Mouse (Mus musculus) cerebellum, adult 11 months (tissue): ENCODE data around the gene Rnf41.

Source experiments
- DNase-seq: peaks from one replicate; pipeline ENCODE4 v3.0.0; 2022

The Rnf41 gene

DNA sequence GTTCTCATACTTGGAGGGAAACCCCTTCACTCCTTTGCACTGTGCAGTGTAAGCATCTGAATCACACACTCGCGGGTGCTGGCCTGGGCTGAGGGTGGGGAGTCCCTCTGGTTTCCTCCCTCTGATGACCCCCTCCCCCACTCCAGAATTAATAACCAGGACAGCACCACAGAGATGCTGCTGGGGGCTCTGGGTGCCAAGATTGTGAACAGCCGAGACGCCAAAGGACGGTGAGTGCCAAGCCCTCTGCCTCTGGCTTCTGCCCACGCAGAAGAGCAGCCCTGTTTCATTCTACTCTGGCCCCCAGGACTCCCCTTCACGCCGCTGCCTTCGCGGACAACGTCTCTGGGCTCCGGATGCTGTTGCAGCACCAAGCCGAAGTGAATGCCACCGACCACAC is 22.5 kb upstream of the Rnf41 start:
- DNase-seq = no peak

DNA sequence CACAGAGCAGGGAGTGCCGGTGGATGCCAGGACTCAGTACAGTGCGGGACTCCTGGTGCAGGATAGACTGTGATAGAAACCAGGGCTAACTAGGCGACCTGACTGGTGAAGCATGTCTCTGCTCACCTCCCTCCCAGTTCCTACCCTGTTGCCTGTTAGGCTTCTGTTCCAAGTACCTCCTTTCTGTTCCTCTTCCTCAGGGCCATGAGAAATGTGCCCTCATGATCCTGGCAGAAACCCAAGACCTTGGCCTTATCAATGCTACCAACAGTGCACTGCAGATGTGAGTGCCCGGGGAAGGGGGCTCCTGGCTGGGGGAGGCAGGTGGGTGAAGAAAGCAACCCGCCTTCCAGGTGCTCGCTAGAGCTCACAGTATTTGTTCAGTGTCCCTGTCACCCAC is 21.9 kb upstream of the Rnf41 start:
- DNase-seq = no peak

DNA sequence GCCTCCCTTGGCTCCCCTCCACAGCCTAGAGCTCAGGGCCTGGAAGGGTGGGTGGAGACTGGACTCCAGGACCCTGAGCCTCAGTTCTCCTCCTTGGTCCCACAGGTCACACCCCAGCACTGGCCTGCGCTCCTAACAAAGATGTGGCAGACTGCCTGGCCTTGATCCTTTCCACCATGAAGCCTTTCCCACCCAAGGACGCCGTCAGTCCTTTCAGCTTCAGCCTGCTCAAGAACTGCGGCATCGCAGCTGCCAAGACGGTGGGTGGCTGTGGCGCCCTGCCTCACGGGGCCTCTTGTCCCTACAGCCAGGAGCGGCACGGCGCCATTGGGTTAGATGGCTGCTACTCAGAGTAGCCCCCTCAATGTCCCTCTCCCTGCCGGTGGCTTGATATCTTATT is 21.1 kb upstream of the Rnf41 start:
- DNase-seq = no peak

DNA sequence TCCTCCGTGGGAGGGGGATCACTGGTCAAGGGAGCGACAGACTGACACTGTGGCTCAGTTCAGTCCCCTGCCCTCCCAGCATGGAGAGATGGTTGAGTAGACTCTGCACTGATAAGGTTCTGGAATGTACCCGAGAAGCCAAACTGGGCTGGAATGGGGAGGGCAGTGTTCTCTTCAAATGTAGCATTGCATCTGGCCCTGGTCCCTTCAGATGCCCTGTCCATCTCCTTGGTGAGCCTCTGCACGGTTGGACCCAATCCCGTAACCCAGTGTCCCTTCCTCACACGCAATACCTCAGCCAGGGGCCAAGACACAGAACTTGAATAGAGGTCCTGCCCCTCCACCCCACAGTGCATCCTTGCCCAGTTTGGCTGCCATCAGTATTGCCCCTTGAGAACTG is 19.6 kb upstream of the Rnf41 start:
- no peak for DNase-seq

DNA sequence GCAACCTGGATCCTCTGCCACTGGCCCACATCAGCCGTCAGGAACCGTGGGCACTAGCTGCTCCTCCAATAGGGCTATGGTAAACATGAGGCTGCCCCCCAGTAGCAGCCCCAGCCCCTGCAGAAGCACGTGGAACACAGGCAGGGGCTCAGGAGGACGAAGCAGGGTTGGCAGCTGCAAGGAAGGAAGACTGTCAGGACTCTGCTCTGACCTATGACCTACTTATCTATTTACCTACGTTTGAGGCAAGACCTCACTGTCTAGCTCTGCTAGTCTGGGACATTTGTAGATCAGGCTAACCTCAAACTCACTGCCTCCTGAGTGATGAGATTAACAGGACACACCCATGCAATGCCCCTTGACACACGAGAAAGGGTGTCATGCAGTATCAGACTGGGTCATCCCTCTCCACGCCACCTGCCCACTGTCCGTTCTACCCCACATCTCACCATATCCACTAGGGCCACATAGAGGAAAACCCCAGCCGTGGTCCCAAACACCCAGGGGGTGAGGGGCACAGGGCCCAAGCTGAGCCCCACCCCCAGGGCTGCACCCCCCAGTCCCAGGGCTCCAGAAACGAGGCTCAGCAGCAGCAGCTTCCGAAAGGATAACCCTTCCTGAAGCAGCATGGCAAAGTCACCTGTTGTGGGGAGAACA is 15.3 kb upstream of the Rnf41 start:
- no peak for DNase-seq

DNA sequence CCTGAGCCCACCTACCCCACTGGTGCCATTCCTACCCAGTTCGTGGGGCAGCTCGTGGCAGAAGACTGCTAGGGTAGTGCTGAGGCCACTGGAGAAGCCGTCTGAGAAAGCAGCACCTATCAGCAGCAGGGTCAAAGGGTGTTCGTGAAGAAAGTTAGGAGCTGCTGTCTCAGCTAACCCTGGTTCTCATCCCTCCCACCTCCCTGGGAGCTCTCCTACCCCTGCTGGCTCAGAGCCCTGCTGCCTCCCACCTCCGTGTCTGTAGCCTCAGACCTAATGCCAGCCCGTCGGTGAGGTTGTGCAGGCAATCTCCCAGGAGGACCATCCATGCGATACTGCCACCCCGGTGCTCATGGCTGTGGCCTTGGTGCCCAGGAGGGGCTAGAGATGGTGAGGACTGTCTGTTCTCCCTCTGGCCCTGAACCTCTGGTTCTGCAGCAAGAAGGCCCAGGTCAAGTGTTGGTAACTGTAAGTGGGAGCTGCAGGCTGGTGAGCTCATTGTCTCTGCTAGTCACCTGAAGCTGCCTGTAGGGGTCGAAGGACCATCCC is 14.7 kb upstream of the Rnf41 start:
- no peak for DNase-seq

DNA sequence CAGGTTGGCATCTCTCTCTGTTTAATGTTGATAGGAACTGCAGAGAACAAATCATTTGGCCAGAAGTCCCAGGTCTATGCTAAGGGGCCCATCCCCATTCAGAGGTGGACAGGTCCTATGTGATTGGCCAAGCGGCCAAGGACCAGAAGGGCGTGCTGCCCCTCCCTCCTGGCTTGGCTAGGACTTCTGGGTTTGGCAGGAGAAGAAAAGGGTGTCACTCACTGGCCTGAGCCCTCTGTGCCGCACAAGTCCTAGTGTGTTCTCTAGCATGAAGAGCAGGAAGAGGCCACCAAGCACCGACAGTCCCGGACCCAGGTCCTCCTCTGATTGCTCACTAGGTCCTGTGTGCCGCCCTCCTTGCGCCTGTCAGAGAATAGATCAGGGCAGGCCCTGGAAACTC is 14.0 kb upstream of the Rnf41 start:
- peak; percentile 51 for DNase-seq

DNA sequence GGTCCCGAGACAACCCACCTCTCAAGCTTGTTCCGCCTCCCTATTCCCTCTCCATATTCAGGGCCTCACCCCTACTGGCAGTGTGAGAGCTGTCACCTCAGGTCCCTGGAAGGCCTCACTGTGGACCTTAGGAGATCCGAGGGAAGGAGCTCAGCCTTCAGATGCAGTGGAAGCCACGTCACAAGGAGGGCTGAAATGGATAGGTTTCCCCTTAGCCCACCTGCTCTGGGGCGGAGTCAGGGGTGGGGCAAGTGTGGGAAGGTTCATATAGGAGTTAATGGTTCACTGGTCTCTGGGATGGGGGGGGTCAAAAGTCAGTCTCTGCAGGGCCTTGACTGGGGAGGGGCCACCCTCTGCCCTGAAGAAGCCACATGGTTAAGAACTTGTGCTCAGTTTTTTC is 11.1 kb upstream of the Rnf41 start:
- DNase-seq = no peak

DNA sequence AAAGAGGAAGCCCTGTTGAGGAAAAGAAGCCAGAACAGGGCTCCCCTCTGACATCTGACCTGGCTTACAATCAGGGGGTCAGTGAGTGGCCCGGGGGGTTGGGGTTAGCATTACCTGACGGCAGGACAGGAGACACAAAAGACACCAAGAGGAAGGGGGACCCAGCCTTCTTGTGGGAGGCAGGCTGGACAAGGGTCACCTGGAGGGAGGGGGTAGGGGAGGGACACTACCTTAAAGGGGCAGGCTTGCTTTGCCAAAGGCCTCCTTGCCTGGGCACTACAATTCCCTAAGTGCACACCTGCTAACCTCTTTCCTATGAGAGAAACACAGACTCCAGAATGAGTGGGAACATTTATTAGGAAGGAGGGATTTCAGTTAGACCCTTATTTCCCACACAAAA is 10.4 kb upstream of the Rnf41 start, which contains the start of gene Slc39a5:
Gene Slc39a5 (minus strand): TSS at position 174 of the 400 bp plus-strand sequence.
- DNase-seq = no peak

DNA sequence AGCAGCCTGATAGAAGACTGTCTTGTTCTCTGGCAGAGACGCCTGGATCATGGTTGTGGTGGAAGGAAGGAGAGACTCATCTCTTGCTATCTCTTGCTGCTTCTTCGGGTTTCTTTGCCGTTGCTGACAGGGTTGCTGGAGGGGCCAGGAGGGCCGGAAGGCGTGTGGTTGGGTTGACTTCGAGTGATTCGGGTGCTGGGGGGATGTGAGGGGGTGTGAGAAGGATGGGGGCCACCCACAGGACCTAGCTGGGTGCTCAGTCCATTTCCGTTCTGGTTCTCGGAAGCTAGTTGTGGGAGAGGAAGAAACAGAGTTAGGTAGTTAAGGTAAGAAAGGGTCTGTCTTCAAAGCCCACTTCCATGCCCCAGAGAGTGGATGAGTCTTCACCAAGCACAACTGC is 9.8 kb upstream of the Rnf41 start:
- DNase-seq = no peak

DNA sequence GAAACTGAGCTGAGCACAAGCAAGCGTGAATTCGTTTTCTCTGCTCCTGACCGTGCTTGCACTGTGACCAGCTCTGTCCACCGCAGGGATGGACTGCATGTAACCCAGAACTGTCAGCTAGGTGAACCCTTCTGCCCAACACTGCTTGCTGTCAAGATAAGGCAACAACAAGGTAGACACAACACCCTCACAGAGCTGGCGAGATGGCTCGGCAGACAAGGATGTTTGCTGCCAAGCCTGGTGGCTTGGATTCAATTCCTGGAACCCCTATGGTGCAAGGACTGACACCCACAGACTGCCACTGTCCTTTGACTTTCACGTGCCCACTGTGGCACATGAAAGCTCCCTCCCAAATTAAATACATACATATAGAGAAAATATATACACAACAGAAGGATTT is 7.5 kb upstream of the Rnf41 start:
- peak; percentile 72 for DNase-seq

DNA sequence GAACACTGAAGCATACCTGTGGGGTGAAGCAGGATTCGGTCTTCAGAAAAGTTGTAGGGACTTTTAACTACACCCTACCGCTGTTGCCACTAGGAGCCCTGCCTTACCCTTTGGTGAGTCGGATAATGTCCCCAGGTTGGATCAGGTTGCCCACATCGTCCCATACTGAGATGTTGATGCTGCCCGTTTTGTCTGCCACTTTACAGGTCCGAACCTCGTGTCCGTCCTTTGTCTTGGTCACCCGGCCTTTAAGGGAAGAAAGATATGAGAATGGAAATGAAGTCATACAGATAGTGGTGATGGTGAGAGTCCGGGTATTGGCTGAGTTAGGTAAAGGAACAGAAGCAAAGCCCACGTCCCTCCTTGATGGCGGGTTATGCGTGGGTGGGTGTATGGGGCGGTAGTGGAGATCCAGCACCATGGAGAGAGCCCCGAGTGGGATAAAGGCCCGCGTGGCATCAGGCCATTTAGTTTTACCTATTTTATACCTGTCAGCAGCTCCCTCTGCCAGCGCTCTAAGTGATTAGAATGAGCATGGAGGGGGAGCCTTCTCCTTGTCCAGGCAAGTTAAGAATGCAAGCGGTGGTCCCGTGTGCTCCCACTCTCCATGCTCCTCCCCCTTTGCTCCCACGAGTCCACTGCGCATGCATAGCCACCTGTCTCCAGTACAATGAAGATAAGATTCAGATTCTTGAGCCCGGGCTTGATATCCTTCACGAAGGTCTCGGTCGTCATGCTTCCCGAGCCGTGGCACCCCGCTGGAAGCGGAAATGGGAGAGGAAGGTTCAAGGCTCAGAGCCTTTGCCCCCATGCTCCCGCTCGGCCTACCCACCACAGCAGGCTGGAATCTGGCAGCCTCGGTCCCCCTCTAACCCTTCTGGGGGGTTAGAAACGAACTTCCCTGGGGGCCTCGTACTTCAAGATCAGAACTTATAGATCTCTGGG is 2.6 kb upstream of the Rnf41 start:
- DNase-seq = no peak

DNA sequence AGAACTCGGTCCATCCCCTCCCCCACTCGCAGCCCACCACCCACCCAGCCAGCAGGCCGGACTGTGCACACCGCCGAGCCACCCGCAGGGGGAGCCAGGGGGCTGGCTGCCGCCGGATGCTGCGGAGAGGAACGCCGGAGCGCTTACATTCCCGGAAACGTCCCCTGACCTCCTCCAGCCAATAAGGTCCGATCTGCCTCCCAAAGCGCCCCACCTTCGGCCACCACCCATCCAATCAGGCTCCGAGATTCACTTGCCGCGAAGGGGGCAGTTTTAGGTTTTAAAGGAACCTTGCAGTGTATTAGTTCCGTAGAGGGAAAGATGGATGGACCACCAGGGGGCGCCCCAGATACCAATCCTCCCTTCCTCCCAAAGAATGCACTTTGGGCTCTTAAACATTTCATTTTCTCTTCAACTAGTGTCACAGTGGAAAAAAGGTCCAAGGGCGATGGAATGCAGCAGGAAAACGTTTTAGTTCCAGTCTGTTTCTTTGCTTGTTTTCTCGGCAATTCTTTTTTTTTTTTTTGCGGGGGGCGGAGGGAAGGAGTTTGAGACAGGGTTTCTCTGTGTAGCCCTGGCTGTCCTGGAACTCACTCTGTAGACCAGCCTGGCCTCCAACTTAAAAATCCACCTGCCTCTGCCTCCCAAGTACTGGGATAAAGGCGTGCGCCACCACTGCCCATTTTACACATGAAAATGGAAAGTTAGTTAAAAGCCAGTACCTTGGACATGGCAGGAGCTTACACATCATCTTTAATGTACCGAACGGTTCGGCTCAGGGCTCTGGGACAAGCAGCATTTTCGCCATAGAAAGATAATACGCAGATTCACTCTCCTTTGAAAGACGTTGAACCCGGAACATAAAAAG is 1.5 kb upstream of the Rnf41 start:
- DNase-seq = peak; percentile 97

DNA sequence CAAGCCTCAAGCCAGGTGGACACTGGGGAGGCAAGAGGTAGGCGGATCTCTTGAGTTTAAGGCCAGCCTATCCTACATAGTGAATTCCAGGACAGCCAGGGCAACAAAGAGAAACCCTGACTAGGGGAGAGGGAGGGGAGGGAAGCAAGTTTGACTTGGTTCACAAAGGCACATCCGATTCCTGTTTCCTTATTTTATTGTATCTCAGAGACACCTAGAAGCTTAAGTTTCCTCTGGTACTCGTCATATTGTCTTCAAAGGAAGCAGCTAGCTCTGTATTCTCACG is 954 bp upstream of the Rnf41 start:
- no peak for DNase-seq

DNA sequence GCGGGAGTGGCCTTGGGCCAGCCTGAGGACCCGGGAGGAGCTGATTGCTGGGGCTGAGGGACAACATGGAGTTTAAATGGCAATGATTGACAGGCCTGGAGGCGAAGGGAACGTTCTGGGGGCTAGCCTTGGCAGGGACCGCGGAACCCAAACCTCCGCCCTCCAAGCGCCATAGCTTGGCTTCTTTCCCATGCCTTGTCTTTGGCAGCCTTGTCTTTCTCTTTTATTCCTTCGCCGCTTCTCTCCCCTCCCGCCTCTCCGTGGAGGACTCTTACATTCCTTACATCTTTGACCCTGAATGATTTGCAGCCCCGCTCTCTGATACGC is 561 bp downstream of the Rnf41 start:
- peak; percentile 54 for DNase-seq

DNA sequence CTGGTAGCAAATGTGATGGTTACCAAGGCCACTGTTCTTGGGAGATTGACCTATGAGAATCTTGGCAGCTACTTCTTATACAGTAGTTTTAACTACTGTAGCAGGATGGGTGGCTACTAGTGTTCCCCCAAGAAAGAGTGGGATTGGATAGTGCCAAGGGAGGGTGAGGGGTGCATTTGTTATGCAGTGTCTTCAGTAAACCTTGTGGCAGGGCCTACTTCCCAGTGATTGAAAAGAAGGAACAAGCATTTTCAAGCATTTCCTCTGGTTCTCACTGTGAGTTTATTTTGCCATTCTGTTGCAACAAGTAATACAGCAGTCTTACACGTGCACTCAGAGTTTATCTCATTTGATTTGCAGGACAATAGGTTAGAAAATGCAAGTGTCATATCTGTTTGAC is 1.1 kb downstream of the Rnf41 start:
- no peak for DNase-seq

DNA sequence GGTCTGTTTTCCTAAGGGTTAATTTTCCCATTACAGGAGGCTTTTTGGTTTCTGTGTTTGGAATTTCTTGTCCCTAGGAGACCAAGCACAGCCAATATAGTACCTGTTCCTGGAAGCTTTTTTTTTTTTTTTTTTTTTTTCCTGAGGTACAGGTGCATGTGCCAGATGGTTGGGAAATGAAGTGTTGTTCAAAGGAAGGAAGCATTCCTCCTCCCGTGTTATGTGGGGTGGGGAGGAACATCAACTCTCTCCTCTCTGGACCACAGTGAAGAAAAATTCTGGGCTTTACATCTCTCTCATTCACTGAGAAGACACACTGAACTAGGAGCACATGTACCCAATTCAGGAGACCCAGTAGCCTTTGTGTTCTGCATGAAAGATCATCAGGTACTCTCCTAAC is 1.6 kb downstream of the Rnf41 start:
- no peak for DNase-seq

DNA sequence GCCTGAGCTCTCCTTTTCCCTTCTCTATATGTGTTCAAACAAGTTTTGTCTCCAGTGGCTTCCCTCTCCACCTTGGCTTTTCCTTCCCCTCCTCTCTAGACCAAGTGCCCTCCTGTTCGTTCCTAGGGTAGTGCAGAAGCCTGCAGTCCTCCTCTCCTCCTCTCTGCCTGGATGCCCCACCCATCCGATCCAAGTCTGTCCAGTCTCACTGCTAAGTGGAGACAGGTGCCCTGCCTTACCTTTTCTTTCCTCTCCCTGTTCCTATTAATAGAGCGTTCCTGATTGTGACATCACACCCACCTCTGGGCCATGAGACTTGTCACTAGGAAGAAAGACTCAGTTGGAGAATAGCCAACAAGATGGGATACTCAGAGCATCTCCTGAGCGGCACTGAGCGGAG is 3.4 kb downstream of the Rnf41 start:
- DNase-seq = no peak

DNA sequence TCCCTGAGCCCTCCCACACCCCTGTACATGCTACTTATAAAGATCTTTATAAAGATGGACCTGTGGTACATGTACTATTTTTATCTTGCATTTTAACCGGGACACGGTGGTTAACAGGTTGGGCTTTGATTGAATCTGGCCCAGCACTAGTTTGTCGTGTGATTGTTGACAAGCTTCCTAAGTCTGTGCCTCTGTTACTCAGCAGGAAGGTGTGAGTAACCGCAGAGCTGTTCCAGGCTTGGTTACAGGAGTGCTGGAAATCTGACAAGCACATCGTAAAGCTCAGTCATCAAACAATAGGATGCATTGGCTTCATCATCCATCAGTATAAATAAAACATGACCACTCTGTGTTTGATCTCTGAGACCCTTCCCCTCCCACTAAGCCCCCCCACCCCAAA is 11.0 kb downstream of the Rnf41 start:
- DNase-seq = no peak

DNA sequence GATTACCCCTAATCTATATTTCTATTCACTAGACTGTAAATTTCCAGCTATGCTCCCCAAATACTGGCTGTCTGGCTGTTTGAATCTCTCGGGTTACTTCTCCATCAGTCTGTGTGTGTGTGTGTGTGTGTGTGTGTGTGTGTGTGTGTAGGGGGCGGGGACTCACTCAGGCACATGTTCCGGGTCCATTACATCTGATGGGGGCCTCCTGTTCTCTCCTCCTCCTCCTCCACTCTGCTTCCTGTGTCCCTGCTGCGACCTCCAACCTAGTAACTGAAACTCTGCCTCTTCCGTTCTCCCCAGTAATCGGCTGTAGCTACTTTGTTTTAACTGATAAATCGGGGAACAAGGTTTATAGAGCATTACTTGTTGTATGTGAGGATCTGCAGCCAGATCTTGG is 13.1 kb downstream of the Rnf41 start:
- DNase-seq = no peak

DNA sequence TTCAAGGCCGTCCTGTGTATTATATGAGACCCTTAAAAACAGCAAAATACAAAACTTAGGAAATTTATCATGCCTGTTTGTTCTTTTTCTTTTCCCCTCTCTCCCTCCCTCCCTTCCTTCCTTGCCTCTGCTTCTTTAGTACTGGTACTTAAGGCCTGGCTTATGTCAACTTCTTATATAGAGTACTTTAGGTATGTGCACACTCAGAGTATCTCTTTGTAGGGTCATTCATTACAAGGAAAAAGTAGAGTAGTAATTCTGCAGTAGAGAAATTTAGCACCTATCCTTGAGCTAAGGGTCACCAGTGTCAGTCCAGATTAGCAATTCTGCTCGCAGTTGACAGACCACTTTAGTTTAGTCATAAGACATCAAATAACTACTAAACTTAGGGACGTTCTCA is 13.8 kb downstream of the Rnf41 start:
- DNase-seq = no peak

DNA sequence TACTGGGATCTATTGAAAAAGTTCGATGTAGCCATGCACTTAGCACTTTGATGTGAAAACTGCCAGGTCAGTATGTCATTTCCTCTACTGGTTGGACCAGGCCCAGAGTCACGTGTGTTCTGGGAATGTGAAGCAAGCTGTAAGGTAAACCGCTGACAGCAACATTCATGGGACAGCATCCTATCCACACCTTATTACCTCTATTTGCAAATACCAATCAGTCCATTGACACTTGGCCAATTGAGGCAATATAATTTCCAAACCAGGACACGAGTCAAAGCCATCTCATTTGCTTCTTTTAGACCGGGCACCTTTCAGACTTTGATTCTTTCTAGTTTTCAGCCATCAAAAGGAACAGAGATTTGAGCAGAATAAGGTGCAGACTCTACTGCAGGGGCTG is 17.6 kb downstream of the Rnf41 start:
- DNase-seq = no peak

DNA sequence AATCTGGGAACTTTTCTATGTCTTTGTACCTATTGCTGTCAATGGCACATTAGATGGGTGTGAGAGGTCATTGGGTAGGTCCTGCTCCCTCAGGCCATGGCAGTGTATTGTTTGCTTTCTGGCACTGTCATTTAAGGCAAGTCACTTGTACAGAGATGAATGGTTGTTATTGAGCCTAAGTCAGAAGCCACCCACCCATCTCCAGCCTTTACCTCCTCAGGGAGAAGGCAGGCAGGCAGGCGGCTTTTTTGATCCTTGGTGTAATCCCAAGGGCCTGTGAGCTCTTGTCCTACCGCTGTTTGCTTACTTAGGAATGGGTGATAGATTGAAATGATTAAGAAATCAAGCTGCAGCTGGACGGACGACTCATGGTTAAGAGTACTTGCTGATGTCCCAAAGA is 18.0 kb downstream of the Rnf41 start:
- DNase-seq = no peak

DNA sequence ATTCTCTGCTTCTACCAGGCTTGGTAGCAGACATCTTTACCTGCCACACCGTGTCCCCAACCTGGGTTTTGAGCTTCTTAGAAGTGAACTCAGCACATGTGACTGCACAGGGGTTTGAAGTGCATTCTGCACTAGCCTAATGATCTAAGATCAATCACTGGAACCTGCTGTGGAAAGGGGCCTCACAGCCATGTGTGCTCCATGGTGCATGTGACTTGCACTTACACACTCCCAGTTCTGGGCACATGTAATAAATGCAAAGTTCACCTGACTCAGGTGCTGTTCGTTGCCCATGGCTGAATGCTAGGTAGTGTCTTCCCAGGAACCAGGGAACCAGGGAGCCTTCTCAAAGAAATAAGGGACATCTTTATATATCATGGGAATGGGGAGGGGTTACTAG is 22.0 kb downstream of the Rnf41 start:
- DNase-seq = no peak
